Mouse (Mus musculus): Measurements from ENCODE around the gene B4galt5. TPM values are rescaled to one million over a fixed set of nuclear protein-coding genes. Genes with fewer than 3 reads are reported as not detected.

The B4galt5 gene
- total RNA-seq, 2 experiments from 2014 or later, result 54.3 to 54.8 TPM

DNA sequence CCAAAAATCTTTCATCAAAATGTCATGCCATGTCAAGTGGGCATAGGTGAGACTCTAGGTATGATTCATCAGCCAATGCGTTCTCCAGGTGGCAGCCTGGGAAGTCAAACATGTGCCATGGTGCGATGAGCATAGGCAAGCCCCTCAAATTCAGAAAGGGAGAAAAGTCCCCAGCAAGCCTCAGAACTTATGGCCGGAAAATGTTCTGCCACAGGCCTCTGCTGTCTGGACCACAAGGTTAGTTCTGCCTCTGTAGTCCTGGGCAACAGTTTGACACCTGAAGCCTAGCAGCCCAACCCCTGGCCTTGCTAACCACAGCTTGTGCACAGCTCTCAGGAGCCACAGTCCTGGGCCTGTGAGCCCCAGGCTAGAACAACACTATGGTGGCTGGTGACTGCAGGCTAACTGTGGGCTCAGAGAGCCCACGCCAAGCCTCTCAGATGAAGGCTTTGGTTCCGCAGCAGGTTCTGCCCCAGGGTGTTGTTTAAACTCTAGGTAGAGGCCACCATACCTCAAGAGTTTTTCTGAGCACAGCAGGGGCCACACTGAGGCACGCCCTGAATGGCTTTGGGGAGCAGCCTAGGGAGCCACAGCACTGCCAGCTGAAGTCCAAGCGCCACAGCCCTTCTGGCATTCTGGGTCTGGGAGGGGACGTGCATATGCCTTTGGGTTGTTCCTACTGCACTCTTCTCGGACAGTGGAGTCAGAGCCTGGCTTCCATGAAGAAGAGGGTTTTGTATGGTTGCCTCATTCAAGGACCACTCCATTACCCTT is 14.5 kb upstream of the B4galt5 start:
- DNase-seq (ENCODE audit: low spot score in 2 of 2), result no peak

DNA sequence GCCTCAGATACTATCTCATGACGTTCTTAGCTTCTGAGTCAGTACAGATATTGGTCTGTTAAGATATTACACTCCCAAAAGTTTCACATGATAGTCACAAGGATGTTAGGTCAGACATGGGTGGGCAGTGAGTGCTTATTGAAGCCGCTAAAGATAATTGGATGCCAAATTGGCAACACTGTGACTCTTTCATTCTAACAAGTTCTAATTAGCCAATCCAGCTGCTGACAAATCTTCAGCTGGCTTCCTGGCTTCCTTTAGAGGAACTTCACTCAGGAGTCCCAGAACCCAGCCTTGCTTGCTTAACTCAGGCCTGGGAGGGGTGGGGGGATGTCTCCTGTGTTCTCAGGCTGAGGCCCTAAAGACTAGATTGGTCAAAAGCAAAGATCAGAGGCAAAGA is 9.5 kb upstream of the B4galt5 start:
- no peak for DNase-seq (ENCODE audit: low spot score in 2 of 2)

DNA sequence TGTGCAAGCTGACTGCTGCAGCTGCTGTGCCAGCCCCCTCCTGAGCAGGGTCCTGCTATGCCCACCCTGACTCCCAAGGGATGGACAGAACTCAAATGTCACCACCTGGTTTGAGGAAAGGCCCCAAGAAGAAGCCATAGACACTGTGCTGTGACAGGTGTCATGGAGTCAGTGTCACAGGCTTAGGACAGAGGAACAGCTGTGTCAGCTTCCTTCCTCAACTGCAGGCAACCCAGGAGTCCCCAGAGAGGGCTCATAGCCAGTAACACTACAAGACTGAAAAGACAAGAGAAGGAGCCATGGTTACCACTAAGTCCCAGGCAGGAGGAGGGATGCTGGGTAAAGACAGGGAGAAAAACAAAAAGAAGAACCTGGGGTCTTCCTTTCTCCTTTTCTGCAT is 7.9 kb upstream of the B4galt5 start:
- no peak for DNase-seq (ENCODE audit: low spot score in 2 of 2)

DNA sequence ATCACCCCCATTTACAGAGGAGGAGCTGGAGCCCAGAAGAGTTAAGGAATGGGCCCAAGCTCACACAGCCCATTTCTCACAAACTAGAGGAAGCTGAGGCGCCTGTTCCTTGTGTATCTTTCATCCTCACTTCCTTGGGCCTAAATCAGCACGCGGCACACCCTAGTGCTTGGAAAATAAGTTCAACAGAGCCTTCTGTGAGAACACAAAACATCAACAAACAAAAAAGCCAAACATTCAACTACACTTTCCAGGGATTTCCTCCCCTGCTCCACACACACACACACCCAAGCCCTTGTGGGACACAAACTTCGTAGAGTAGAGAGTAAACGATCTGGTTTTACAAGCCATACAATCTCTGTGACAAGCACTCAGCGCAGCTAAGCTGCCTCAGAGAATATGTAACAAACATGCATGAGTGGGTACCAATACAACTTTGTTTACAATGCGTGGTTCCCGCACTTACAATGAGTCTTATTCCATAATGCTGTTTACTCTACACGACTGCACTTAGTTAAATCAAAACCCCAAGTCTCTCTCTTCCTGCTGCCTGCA is 5.7 kb upstream of the B4galt5 start:
- DNase-seq (ENCODE audit: low spot score in 2 of 2), result no peak

DNA sequence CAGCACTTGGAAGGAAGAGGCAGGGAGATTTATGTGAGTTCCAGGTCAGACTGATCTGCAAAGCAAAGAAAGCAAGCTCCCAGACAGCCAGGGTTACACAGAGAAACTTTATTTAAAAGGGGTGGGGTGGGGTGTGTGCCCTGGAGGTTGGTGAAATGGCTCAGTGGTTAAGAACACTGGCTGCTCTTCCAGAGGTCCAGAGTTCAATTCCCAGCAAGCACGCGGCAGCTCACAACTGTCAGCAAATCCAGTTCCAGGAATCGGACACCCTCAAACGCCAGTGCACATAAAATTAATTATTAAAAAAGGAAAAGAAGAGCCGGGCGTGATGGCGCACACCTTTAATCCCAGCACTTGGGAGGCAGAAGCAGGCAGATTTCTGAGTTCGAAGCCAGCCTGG is 5.1 kb upstream of the B4galt5 start:
- DNase-seq (ENCODE audit: low spot score in 2 of 2), result no peak

DNA sequence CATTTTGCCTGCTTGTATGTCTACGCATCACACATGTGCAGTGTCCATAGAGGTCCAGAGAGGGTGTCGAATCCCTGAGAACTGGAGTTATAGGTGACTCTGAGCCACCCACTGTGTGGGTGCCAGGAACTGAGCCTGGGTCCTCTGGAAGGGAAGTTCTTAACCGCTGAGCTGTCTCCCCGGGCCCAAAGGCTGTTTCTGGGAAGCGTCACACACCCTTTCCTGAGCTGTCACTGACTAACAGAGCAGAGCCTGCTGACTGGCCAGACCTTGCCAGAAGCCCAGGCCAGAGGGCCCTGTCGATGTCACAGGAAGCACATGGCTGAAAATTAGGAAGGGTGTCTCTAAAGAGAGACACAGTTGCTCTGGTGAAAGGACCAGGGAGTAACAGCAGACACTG is 3.5 kb upstream of the B4galt5 start:
- no peak for DNase-seq (ENCODE audit: low spot score in 2 of 2)

DNA sequence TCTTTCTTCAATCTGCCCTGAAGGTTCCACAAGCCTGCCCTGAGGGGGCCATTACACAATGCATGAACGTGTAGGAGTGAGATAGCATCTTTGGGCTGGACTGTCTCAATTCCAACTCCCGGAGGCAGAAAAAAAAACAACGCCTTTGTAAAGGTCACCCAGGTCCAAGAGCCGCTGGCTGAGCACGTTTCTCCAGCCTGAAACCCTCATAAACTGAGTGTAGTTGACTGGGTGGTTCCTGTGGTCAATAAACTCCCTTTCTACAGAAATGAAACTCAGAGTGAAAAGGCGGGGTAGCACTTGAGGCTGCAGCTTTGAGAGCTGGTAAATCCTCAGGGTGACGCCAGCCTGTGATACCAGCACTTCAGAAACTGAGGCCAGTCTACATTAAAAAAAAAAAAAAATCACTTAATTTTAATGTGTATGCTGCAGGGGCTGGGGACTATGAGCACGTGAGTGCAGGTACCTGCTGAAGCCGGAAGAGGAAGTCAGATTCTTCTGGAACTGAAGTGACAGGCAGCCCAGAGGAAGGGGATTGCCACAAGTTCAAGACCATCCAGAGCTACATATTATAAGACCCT is 2.5 kb upstream of the B4galt5 start:
- DNase-seq (ENCODE audit: low spot score in 2 of 2), result no peak

DNA sequence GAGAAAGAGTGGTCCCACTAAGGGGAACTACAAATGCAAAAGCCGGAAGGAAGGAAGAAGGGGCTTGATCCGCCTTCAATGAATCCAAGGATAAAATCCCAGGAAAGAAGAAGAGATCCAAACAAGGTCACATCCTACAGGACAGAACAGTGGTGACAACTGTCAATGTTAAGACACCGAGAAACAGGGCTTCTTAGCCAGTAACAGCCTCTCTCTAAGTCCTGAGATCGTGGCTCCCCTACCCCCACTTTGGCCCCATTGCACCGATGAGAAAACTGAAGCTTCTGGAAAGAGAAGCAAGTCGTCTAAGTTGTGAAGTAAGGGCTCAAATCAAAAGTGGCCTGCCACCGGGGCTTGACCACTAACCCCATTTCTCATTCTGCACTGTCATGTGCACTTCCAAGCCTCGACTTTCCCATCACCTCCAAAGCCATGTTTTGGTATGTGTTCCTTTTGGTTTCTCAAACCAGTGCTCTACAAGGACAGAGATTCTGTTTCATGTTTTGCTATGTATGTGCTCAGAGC is 1.2 kb upstream of the B4galt5 start:
- no peak for DNase-seq (ENCODE audit: low spot score in 2 of 2)

DNA sequence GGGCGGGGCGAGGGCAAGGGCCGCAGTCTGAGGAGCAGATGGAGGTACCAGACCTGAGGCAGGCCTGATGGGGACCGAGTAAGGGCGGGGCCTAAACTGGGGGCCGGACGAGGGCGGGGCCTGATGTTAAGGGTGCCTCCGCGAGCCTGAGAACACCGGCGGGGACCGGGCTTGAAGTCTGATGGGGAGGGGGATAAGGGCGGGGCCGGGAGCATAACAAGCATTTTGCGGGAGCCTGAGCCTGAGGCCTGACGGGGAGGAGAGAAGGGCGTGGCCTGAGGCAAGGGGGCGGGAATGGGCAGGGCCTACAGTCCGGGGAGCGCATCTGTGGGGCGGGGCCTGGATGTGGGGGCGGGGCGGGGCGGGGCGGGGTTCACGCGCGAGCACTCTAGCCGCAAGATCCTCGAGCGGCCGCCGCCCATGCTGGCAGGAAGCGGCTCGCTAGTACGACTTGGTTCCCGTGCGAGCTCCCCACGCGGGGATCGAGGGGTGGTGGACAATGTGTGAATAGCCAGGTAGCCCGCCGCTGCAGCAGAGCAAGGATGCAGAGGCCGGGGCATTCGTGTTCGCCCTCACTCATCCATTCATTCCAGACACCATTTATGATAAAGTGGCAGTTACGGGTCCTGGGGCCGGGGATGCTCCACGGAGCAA is 427 bp upstream of the B4galt5 start:
- peak; percentile 86 to 90 for DNase-seq (ENCODE audit: low spot score in 2 of 2)

DNA sequence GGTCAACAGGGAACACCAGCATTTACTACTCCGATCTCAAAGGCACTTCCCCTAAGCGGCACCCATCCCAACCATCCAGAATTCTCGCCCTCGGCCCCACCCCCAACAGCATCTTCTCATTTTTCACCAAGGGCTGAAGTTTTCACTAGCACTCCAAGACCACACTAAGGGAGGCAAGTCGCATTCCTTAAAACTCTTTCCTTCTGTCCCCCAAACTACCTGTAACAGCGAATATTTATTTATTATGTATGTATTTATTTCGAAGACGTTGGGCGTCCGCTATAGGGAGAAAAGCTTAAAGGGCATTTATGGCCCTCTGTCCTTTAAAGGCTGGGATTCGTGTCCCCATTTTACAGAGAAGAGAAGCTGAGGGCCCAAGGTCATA is 1.0 kb downstream of the B4galt5 start:
- peak; percentile 26 to 37 for DNase-seq (ENCODE audit: low spot score in 2 of 2)

DNA sequence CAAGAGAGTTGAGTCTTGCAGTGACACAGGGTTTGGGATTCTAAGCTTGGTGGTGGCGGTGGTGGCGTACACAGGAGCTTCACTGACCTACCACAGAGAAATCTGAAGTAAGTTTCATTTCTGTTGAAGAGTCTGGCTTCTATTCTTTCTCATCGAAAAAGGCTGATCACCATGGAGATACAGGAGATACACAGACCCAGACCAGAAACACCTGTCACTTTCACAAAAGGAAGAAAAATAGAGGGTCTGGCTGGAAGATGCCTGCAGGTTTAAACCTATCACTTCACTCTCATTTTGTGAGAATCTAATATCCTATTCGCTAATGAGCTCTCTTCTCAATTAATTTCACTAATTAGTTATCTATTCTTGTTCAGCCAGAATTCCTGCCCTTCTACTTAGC is 1.6 kb downstream of the B4galt5 start:
- DNase-seq (ENCODE audit: low spot score in 2 of 2), result no peak

DNA sequence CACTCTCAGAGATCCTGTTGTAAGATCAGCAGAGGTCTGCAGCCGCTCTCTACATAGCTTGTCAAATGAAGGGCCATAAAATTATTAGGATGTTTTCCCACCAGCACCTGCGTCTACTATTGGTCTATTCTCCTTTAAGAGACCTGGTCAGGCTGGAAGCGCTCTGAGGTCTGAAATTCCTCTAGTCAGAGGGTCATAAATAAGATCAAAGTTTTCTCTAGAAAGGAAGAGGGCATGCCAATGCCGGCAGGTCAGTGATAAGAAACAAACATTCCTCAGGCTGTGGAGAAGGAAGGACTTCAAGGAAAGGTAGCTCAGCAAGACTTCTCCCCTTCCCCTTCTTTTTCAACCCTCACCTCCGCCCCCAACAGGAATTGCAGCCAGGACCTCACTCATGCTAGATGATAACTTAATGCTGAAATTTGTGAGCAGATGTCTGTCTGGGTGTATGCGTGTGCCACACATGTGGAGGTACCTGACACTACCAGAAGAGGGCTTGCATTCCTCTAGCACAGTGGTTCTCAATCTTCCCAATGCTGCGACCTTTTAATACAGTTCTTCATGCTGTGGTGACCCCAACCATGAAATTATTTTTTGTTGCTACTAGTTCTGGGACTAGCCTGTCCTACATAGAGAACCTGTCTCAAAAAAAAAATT is 3.3 kb downstream of the B4galt5 start:
- DNase-seq (ENCODE audit: low spot score in 2 of 2), result no peak

DNA sequence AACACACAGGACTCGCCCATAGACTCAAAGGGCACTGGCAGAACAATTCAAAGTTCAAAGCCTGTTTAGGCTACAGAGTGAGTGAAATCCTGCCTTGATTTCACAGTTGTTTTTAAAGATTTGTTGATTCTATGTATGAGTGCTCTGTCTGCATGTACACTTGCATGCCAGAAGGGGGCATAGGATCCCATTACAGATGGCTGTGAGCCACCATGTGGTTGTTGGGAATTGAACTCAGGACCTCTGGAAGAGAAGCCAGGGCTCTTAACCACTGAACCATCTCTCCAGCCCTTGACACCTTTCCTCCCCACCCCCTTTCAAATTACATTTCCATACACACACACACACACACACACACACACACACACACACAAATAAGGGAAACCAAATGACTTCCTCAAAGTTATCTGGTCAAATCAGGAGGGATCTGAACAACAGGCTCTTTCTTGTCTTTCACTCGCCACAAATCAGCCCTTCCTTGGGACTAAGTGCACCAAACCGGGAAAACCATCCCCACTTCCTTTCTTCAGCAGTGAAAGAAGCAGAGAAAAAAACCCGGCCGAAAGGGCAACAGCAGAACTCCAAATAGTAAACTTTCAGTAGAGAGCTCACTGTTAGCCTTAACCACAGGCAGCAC is 4.0 kb downstream of the B4galt5 start:
- DNase-seq (ENCODE audit: low spot score in 2 of 2), result no peak

DNA sequence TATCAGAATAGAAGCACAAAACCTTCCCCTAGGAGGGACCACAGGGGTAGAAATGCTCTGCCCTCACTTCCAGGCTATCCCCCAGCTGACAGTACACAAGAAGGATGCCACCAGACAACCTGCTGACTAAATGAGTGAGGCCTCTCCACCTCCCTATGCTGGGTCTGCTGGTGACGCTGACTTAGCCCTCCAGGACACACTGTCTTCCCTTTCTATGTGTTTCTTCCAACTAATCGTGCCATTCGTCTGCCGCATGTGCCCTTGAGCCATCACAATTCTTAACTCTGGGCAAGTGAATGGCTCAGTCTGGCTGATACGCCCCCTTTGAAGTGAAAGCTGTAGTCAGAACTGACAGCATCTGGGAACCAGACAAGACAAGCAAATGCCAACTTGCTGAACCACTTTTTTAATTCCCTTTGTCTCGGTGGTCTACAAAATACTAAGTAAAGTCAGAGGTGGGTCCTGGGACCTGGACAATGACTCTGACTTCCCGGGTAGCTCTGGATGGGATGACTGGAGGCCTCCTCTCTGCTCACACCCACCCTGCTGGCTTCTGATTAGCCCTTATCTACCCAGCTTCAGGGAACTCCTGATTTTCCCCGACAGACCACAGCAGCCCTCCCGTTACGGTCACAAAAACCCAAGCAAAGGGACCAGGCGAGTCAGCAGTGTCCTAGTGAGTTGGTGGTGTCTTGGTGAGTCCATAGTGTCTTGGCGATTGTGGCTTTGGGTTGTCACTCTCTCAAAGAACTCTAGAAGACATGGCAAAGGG is 5.4 kb downstream of the B4galt5 start:
- no peak for DNase-seq (ENCODE audit: low spot score in 2 of 2)

DNA sequence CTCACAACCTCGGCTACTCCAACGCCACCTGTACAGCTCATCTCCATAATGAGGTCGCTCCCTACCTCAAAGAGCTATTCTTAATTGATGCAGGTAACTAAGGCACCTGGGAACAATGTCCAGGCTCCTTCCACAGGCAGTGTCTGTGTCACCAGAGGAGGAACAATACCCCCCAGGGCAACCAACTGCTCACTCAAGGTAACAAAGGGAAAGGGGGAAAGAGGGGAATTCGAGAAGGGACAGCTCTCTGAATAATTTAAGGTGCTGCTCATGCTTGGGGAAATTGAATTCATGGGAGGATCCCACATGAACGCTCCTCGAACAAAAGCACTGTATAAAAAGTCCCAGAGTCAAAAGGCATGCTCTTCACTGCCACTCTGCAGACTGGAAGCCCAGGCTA is 6.1 kb downstream of the B4galt5 start:
- no peak for DNase-seq (ENCODE audit: low spot score in 2 of 2)

DNA sequence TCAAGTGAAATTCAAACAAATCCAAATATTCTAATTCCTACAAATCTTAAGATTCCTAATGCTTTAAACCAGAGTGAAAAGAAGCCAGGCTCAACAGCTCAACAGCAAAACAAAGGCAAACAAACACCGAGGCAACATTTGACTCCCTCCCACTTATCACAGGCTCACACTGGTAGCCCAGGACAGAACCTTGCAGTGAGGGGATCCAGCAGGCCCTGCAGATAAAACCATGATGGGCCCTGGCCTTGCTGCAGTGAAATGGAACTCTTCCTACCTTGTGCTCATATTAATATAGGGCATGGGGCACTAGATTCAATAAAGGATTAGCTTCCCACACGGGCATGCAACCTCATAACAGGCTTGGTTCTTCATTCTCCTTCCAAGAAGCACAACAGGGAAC is 11.4 kb downstream of the B4galt5 start:
- DNase-seq (ENCODE audit: low spot score in 2 of 2), result no peak

DNA sequence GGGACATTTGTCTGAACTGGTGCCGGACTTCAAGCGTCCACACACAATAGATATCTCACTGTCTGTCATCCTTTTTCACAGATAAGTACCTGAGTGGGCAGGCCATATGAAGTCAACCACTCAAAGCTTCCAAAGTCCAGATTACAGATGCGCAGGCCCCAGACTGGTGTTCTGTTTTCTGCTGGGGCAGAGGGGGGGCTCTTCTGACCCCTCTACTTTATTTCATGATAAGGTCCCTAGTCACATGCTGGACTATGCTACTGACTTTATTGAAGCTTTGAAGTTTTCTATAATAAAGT is 11.8 kb downstream of the B4galt5 start:
- DNase-seq (ENCODE audit: low spot score in 2 of 2), result no peak

DNA sequence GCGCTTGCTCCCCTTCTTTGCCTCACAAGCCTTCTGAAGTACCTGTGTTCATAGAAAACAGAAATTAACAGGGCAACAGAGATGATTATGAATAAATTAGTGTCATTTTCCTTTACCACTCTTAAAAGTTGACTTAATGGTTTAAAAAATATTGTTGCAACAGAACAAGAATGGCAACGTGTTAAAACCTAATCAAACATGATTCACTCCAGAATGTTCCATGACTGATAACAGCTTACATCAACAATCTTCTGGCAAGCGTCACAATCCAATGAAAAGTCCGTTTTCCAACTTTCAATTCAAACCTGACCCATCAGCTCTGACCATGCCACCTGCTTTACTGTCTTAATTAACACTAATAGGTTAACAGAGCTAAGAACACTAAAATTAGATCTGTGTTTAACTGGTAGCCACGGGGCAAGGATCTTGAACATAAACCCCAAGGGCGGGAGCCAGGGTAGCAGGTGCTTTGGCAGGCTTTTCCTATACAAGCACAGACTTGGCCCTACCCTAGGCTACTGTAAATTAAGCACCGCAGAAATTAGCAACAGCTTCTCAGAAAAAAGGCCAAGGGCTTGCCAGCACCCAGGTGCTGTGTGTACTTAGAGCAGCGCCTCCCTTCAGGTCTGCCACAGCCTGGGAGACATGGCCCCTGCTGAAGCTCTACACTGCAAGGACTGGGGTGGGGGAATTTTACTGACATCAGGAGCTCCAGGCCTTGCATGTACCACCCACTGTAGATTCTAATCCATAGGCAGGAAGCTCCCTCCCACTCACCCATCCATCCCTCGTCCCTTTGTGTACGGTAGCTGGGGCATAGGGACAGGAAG is 12.4 kb downstream of the B4galt5 start:
- no peak for DNase-seq (ENCODE audit: low spot score in 2 of 2)

DNA sequence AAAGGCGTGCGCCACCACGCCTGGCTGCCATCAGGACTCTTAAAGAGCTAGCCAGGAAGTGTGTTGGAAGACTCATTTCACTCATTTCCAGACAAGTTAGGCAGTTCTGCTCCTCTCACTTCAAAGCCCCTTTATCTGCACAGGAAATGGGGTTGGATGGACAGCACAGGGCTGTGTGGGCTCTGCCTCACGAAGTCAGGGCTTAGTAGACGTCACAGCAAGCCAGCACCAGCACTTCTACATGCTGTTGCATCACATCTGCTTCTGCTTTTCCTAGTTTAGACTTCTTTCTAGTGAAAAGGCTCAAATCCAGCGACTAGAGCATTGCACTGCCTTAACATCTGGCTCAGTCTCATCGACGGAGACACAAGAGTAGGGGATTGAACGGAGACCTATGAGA is 13.9 kb downstream of the B4galt5 start:
- DNase-seq (ENCODE audit: low spot score in 2 of 2), result no peak

DNA sequence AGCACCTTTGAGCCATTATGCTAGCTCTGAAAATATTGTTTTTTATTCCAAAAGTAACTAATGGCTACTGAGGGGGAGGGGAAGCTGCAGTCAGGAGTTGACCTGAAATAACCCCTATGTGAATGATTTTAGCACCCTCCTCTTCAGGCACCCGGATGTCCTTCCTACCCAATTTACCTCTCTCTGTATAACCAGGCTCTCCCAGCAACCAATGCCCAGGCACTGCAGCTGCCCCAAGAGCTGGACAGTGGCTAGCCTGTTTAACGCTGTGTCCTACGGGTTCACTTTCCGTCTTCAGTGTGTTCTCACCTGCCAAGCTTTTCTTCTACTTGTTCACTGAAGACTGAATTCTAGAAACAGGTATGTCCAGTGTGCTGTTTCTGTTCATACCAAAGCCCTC is 14.7 kb downstream of the B4galt5 start:
- no peak for DNase-seq (ENCODE audit: low spot score in 2 of 2)

Data from left cerebral cortex, adult 18-20 months (tissue).